Mouse (Mus musculus) embryo, embryonic 11 days (tissue): ENCODE measurements around the gene Lrp1.

Experiments
- DNase-seq: peaks from one replicate; pipeline ENCODE4 v3.0.0-alpha.2; 2015

The Lrp1 gene

GRCm38 (mm10) chr10:127546505-127546904 is 74.4 kb downstream of the Lrp1 start:
- no peak for DNase-seq

- no peak for DNase-seq
Observed at GRCm38 (mm10) chr10:127544375-127544774, 76.6 kb downstream of the Lrp1 start.

- DNase-seq = no peak
Observed at GRCm38 (mm10) chr10:127543916-127544315, 77.0 kb downstream of the Lrp1 start.

GRCm38 (mm10) chr10:127542720-127543119 is 78.2 kb downstream of the Lrp1 start:
- DNase-seq = no peak

GRCm38 (mm10) chr10:127542084-127542483 is 78.9 kb downstream of the Lrp1 start:
- DNase-seq = no peak

- no peak for DNase-seq
Observed at GRCm38 (mm10) chr10:127541510-127541909, 79.4 kb downstream of the Lrp1 start.

GRCm38 (mm10) chr10:127537854-127538583 is 82.9 kb downstream of the Lrp1 start:
- DNase-seq = peak; percentile 86

GRCm38 (mm10) chr10:127536586-127537314 is 84.2 kb downstream of the Lrp1 start:
- peak; percentile 78 for DNase-seq

GRCm38 (mm10) chr10:127534929-127535384 is 86.0 kb downstream of the Lrp1 start:
- peak; percentile 33 for DNase-seq

GRCm38 (mm10) chr10:127534036-127534928 is 86.7 kb downstream of the Lrp1 start, which contains the start of gene Nxph4:
TSS of gene Nxph4 (minus strand) at chr10:127534559.
- DNase-seq = peak; percentile 60

GRCm38 (mm10) chr10:127531548-127531947 is 89.4 kb downstream of the Lrp1 start:
- DNase-seq = no peak

GRCm38 (mm10) chr10:127530945-127531344 is 90.0 kb downstream of the Lrp1 start:
- DNase-seq = peak; percentile 48

GRCm38 (mm10) chr10:127527481-127527880 is 93.5 kb downstream of the Lrp1 start:
- DNase-seq = peak; percentile 53

- peak; percentile 85 for DNase-seq
Observed at GRCm38 (mm10) chr10:127526681-127527080, 94.3 kb downstream of the Lrp1 start.

GRCm38 (mm10) chr10:127526048-127526447 is 94.9 kb downstream of the Lrp1 start:
- DNase-seq = no peak

- DNase-seq = peak; percentile 43
Observed at GRCm38 (mm10) chr10:127524646-127525255, 96.2 kb downstream of the Lrp1 start.

GRCm38 (mm10) chr10:127522088-127522581 is 98.8 kb downstream of the Lrp1 start, which contains the start of gene Shmt2:
TSS of gene Shmt2 (minus strand) at chr10:127522444.
- DNase-seq = peak; percentile 96

- peak; percentile 41 for DNase-seq
Observed at GRCm38 (mm10) chr10:127521611-127522080, 99.3 kb downstream of the Lrp1 start.

GRCm38 (mm10) chr10:127520714-127521357 is 100.1 kb downstream of the Lrp1 start:
- DNase-seq = no peak

- no peak for DNase-seq
Observed at GRCm38 (mm10) chr10:127519903-127520713, 100.8 kb downstream of the Lrp1 start.
